Mouse (Mus musculus): ENCODE measurements around the gene Dbh. TPM values are rescaled to one million over a fixed set of nuclear protein-coding genes. Genes with fewer than 3 reads are reported as not detected.

The Dbh gene
- total and polyA plus RNA-seq, 3 experiments = not detected

DNA sequence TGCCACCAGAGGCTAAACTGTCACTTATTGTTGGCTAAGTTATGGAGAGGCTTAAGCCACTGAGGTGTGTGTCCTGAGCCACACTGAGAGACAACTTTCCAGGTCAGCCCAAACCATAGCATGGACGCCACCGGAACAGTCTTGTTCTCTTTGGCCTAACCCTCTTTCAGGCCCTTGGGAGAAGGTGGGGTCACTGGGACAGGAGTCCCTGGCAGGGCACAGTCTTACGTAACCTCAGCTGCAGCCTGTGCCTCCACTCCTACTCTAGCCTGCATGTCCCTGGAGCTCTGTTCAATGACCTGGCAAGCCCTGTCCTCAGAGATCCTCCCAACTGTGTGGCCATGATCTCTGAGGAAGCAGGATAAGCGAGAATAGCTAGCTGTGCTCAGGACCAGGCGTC, 42.1 kb downstream of the Dbh start:
- Histone ChIP-seq H3K4me3 (ENCODE audit: control insufficient read depth in 1 of 2, insufficient read depth in 1 of 2, low read depth in 2 of 2, low read length in 2 of 2) (no peak overlapping the region), H3K79me2 (ENCODE audit: control insufficient read depth, insufficient read depth, low read length, poor library complexity) (no peaks in the 10 kb centered on the region), H3K9me3 (replicated peaks; ENCODE audit: insufficient read depth, low read length) (no peaks in the 10 kb centered on the region), H3K9ac (ENCODE audit: control insufficient read depth, low read depth, low read length, poor library complexity, severe bottlenecking) (no peak overlapping the region), H3K4me1 (ENCODE audit: control insufficient read depth in 1 of 2, insufficient read depth in 2 of 2, low read length in 2 of 2) (no peaks in the 10 kb centered on the region), H3K27ac (ENCODE audit: control insufficient read depth, low read depth, low read length) (no peak overlapping the region), H3K27me3 (ENCODE audit: control insufficient read depth in 1 of 2, insufficient read depth in 2 of 2, low read length in 2 of 2) (no peaks in the 10 kb centered on the region), H3K36me3 (ENCODE audit: control insufficient read depth in 1 of 2, insufficient read depth in 2 of 2, low read length in 2 of 2) (no peaks in the 10 kb centered on the region)
- DNase-seq (ENCODE audit: low read depth, low spot score) = no peak
- TF ChIP-seq GABPA (IDR thresholded peaks at IDR 0.05; ENCODE audit: low read depth, low read length) = no peak
- no peak for TF ChIP-seq E2F4 (IDR thresholded peaks at IDR 0.05; ENCODE audit: borderline replicate concordance, low read depth, low read length)
- no peak for TF ChIP-seq MXI1 (IDR thresholded peaks at IDR 0.05; ENCODE audit: low read depth, low read length)
- no peak for TF ChIP-seq NELFE (IDR thresholded peaks at IDR 0.05; ENCODE audit: low read depth, low read length)
- no peak for TF ChIP-seq USF2 (IDR thresholded peaks at IDR 0.05; ENCODE audit: borderline replicate concordance in 1 of 2, insufficient read depth in 1 of 2, low read depth in 1 of 2, low read length in 2 of 2)
- TF ChIP-seq ZC3H11A (IDR thresholded peaks at IDR 0.05; ENCODE audit: low read depth, low read length) = no peak
- no peak for TF ChIP-seq ZNF384 (IDR thresholded peaks at IDR 0.05; ENCODE audit: low read depth, low read length)
- no peak for TF ChIP-seq BHLHE40 (IDR thresholded peaks at IDR 0.05; ENCODE audit: borderline replicate concordance, low read depth, low read length)
- TF ChIP-seq ETS1 (IDR thresholded peaks at IDR 0.05; ENCODE audit: low read depth, low read length) = no peak
- TF ChIP-seq MYC (IDR thresholded peaks at IDR 0.05; ENCODE audit: low read depth, low read length) = no peak
- no peak for TF ChIP-seq JUND (IDR thresholded peaks at IDR 0.05; ENCODE audit: low read depth, low read length)
- TF ChIP-seq GATA1 (IDR thresholded peaks at IDR 0.05; ENCODE audit: low read depth, low read length) = no peak
- TF ChIP-seq EP300 (IDR thresholded peaks at IDR 0.05; ENCODE audit: low read depth in 1 of 2, low read length in 2 of 2) = no peak
- TF ChIP-seq CTCF (IDR thresholded peaks at IDR 0.05 in 2 of 3, conservative IDR thresholded peaks at IDR 0.05 in 1 of 3; ENCODE audit: control insufficient read depth in 1 of 3, insufficient read depth in 1 of 3, low read depth in 2 of 3, low read length in 3 of 3, poor library complexity in 1 of 3, severe bottlenecking in 1 of 3) = no peak
- TF ChIP-seq HCFC1 (IDR thresholded peaks at IDR 0.05; ENCODE audit: low read depth, low read length) = no peak
- no peak for TF ChIP-seq MYB (IDR thresholded peaks at IDR 0.05; ENCODE audit: low read depth, low read length)
- TF ChIP-seq POLR2A (IDR thresholded peaks at IDR 0.05; ENCODE audit: control insufficient read depth in 1 of 2, insufficient read depth in 1 of 2, low read depth in 1 of 2, low read length in 2 of 2, poor library complexity in 1 of 2) = no peak
- TF ChIP-seq ZKSCAN1 (IDR thresholded peaks at IDR 0.05; ENCODE audit: low read depth, low read length) = no peak
- no peak for TF ChIP-seq POLR2AphosphoS2 (IDR thresholded peaks at IDR 0.05; ENCODE audit: low read length)

DNA sequence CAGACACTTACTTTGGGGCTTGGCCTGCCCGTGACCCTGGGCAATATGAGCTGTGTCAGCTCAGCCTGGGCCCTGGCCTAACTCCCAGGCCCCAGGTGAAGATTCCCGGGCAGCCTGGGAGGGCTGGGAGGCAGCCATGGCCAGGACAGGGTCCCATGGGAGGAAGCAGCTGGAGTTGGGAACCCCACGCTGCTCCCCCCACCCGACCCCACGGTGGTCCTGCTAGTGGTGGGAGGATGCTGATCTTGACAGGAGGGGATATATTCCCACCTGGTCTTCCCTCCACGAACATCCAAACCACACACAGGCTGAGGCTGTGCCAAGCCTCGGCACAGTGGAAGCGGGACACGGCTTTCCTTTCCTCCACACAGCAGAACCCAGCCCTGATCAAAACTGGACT, 44.3 kb downstream of the Dbh start:
- H3K27ac ChIP-seq (ENCODE audit: control insufficient read depth, low read depth, low read length) = no peak overlapping the region
- H3K27me3 ChIP-seq (ENCODE audit: control insufficient read depth in 1 of 2, insufficient read depth in 2 of 2, low read length in 2 of 2) = no peaks in the 10 kb centered on the region
- no peaks in the 10 kb centered on the region for H3K36me3 ChIP-seq (ENCODE audit: control insufficient read depth in 1 of 2, insufficient read depth in 2 of 2, low read length in 2 of 2)
- no peak overlapping the region for H3K9ac ChIP-seq (ENCODE audit: control insufficient read depth, low read depth, low read length, poor library complexity, severe bottlenecking)
- H3K4me3 ChIP-seq (ENCODE audit: control insufficient read depth in 1 of 2, insufficient read depth in 1 of 2, low read depth in 2 of 2, low read length in 2 of 2) = no peak overlapping the region
- no peaks in the 10 kb centered on the region for H3K4me1 ChIP-seq (ENCODE audit: control insufficient read depth in 1 of 2, insufficient read depth in 2 of 2, low read length in 2 of 2)
- H3K9me3 ChIP-seq (replicated peaks; ENCODE audit: insufficient read depth, low read length) = no peaks in the 10 kb centered on the region
- TF ChIP-seq SMC3 (IDR thresholded peaks at IDR 0.05; ENCODE audit: low read depth, low read length) (no peak), TCF12 (IDR thresholded peaks at IDR 0.05; ENCODE audit: low read depth, low read length) (no peak), ZKSCAN1 (IDR thresholded peaks at IDR 0.05; ENCODE audit: low read depth, low read length) (no peak), TAL1 (IDR thresholded peaks at IDR 0.05; ENCODE audit: low read length) (no peak), MAFK (IDR thresholded peaks at IDR 0.05; ENCODE audit: borderline replicate concordance, low read depth, low read length) (no peak), NRF1 (IDR thresholded peaks at IDR 0.05; ENCODE audit: insufficient read depth, low read depth, low read length, poor library complexity, severe bottlenecking) (no peak), USF2 (IDR thresholded peaks at IDR 0.05; ENCODE audit: borderline replicate concordance in 1 of 2, insufficient read depth in 1 of 2, low read depth in 1 of 2, low read length in 2 of 2) (no peak), NELFE (IDR thresholded peaks at IDR 0.05; ENCODE audit: low read depth, low read length) (no peak), BHLHE40 (IDR thresholded peaks at IDR 0.05; ENCODE audit: borderline replicate concordance, low read depth, low read length) (no peak), HCFC1 (IDR thresholded peaks at IDR 0.05; ENCODE audit: low read depth, low read length) (no peak), MAX (IDR thresholded peaks at IDR 0.05; ENCODE audit: low read length) (no peak), CTCF (IDR thresholded peaks at IDR 0.05 in 2 of 3, conservative IDR thresholded peaks at IDR 0.05 in 1 of 3; ENCODE audit: control insufficient read depth in 1 of 3, insufficient read depth in 1 of 3, low read depth in 2 of 3, low read length in 3 of 3, poor library complexity in 1 of 3, severe bottlenecking in 1 of 3) (no peak)
- no peak for DNase-seq (ENCODE audit: low read depth, low spot score)
- no peaks in the 10 kb centered on the region for H3K79me2 ChIP-seq (ENCODE audit: control insufficient read depth, insufficient read depth, low read length, poor library complexity)

Data from MEL (cell line).